Mouse (Mus musculus): ENCODE results near the gene Gm11444. TPM values are rescaled to one million over a fixed set of nuclear protein-coding genes. Genes with fewer than 3 reads are reported as not detected.

Gm11444 gene
- polyA plus RNA-seq, 1 experiment = not detected

- Histone ChIP-seq H3K4me3 (no peak overlapping the region), H3K27me3 (ENCODE audit: control insufficient read depth, insufficient read depth, insufficient read length) (peaks cover 5% of the 10 kb centered on the region), H3K79me2 (ENCODE audit: control insufficient read depth, insufficient read depth) (no peaks in the 10 kb centered on the region), H3K36me3 (ENCODE audit: control insufficient read depth, insufficient read depth) (no peaks in the 10 kb centered on the region), H3ac (ENCODE audit: control insufficient read depth, insufficient read length) (no peak overlapping the region), H3K4me2 (ENCODE audit: low read depth) (no peak overlapping the region)
- TF ChIP-seq REST (IDR thresholded peaks at IDR 0.05; ENCODE audit: insufficient read depth, insufficient read length) (no peak), USF1 (IDR thresholded peaks at IDR 0.05; ENCODE audit: low read depth) (no peak), MYOG (IDR thresholded peaks at IDR 0.05; ENCODE audit: control insufficient read depth in 1 of 3, insufficient read depth in 1 of 3, insufficient read length in 2 of 3, low read depth in 2 of 3) (no peak), E2F4 (IDR thresholded peaks at IDR 0.05; ENCODE audit: insufficient read depth) (no peak), CEBPB (IDR thresholded peaks at IDR 0.05; ENCODE audit: insufficient read depth, poor library complexity, severe bottlenecking) (no peak), TCF12 (IDR thresholded peaks at IDR 0.05; ENCODE audit: insufficient read depth, poor library complexity, severe bottlenecking) (no peak), MYOD1 (IDR thresholded peaks at IDR 0.05; ENCODE audit: control insufficient read depth in 1 of 3, insufficient read length in 2 of 3, low read depth in 2 of 3) (no peak), SRF (IDR thresholded peaks at IDR 0.05; ENCODE audit: control insufficient read depth, insufficient read length, low read depth) (no peak), MAX (IDR thresholded peaks at IDR 0.05; ENCODE audit: low read depth) (no peak), TCF3 (IDR thresholded peaks at IDR 0.05; ENCODE audit: insufficient read length, low read depth) (no peak)
These were observed 50.7 kb downstream of the Gm11444 start for GRCm38 (mm10) chr11:85799456-85799855.

Other genes starting within 250 kb of the Gm11444 start
- 1.0 TPM for gene Tbx2, start 17.8 kb downstream of the Gm11444 start, polyA plus RNA-seq (2012; fragmentation: generic; extraction: Trizol)
- gene Tbx4, start 36.1 kb upstream of the Gm11444 start, polyA plus RNA-seq (2012; fragmentation: generic; extraction: Trizol) = 0.29 TPM

Data from myocyte (in vitro differentiated cells).